Mouse (Mus musculus) lung, embryonic 14.5 days (tissue): ENCODE results near the gene Aldh1l1. TPM values are rescaled to one million over a fixed set of nuclear protein-coding genes. Genes with fewer than 3 reads are reported as not detected.

Experiments used
- ATAC-seq: fragments of 200-750 bp; cut with Nextera tagmentation; 2 replicates; pipeline ENCODE4 v1.8.0; 2017; ENCODE audit warnings: mild to moderate bottlenecking, moderate TSS enrichment, moderate library complexity; ENCODE audit not compliant: insufficient read depth
- DNase-seq: peaks from one replicate; pipeline ENCODE4 v3.0.0-alpha.2; 2015
- H3K27ac ChIP-seq: fragments of 300-500 bp; sonication (generic); 2 replicates; pipeline ENCODE4 v1.5.1; 2014; ENCODE audit warnings: low read depth, mild to moderate bottlenecking, moderate library complexity
- H3K27me3 ChIP-seq: fragments of 300-500 bp; sonication (generic); 2 replicates; pipeline ENCODE4 v1.6.1; 2014; ENCODE audit warnings: low read length, control low read depth; ENCODE audit not compliant: insufficient read depth
- H3K36me3 ChIP-seq: fragments of 300-500 bp; sonication (generic); 2 replicates; pipeline ENCODE4 v1.6.1; 2014; ENCODE audit warnings: control low read depth; ENCODE audit not compliant: insufficient read depth
- H3K4me1 ChIP-seq: fragments of 300-500 bp; sonication (generic); 2 replicates; pipeline ENCODE4 v1.6.1; 2014; ENCODE audit warnings: antibody characterized with exemption, control low read depth; ENCODE audit not compliant: insufficient read depth
- H3K4me2 ChIP-seq: fragments of 300-500 bp; sonication (generic); 2 replicates; pipeline ENCODE4 v1.6.1; 2014; ENCODE audit warnings: mild to moderate bottlenecking
- H3K4me3 ChIP-seq: fragments of 300-500 bp; sonication (generic); 2 replicates; pipeline ENCODE4 v1.5.1; 2014; ENCODE audit warnings: low read depth, low read length
- H3K9ac ChIP-seq: fragments of 300-500 bp; sonication (generic); 2 replicates; pipeline ENCODE4 v1.6.1; 2014
- H3K9me3 ChIP-seq: fragments of 300-500 bp; sonication (generic); 2 replicates; pipeline ENCODE4 v1.6.1; 2016; ENCODE audit warnings: low read depth, low read length, control low read depth
- CTCF ChIP-seq: IDR thresholded peaks from 2 replicates; pipeline ENCODE4 v1.5.1; 2016; ENCODE audit warnings: antibody characterized with exemption, low read depth
- WGBS: fragments of 180-500 bp; shearing (Covaris S2); extraction: QIAGEN DNeasy Blood & Tissue Kit; methylation state at CpG from one replicate; pipeline ENCODE4 v1.1.7; 2014; 5-methylcytosine and 5-hydroxymethylcytosine counted together
- polyA plus RNA-seq: library from polyadenylated mRNA; unstranded; fragments of >200 nt; fragmentation: Nextera tagmentation; extraction: Ambion mirVana; gene quantifications from 2 replicates; pipeline ENCODE4 v1.2.1, GENCODE M21; 2014

Gene Aldh1l1
- polyA plus RNA-seq, 1 experiment from 2014 or later = 0.74 TPM

DNA sequence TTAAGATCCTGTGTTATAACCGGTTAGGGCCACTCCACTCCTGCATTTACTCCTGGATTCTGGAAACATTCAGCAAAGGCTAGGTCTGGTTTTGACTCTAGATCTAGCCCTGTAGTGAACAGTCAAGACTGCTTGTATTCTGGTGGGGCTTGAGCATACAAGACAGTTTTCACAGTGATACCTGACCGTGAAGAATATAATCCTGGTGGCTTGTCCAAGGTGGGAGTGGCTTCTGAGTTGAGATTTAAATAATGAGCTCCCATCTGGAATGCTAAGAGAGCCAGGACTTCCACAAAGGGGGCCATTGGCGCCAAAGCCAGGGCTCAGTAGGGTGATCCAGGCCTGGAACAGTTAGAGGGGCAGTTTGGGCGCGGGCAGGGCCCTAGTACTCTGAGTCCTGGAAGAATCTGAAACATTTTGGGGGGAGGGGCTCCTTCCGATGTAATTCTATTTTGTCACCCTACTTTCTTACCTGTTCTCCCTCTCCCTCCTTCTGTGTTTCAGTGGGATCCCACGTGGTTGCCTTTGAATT is 22.3 kb upstream of the Aldh1l1 start:
- ATAC-seq (peak; percentile 4; the same call in 1 of the 2 replicates), DNase-seq (peak; percentile 29)
- Histone ChIP-seq H3K27me3 (peaks cover 18% of the 10 kb centered on the region), H3K4me2 (peak overlapping the region; percentile 100), H3K4me3 (peak overlapping the region; percentile 67), H3K9ac (peak overlapping the region; percentile 33; the same call in 1 of the 2 replicates), H3K4me1 (peaks cover 6% of the 10 kb centered on the region; the same call in 1 of the 2 replicates), H3K27ac (peak overlapping the region; percentile 31; the same call in 1 of the 2 replicates), H3K9me3 (no peaks in the 10 kb centered on the region), H3K36me3 (peaks cover 5% of the 10 kb centered on the region; the same call in 1 of the 2 replicates)
- WGBS = 31% methylated on average over 7 of the region's 7 CpGs
- no peak for TF ChIP-seq CTCF

DNA sequence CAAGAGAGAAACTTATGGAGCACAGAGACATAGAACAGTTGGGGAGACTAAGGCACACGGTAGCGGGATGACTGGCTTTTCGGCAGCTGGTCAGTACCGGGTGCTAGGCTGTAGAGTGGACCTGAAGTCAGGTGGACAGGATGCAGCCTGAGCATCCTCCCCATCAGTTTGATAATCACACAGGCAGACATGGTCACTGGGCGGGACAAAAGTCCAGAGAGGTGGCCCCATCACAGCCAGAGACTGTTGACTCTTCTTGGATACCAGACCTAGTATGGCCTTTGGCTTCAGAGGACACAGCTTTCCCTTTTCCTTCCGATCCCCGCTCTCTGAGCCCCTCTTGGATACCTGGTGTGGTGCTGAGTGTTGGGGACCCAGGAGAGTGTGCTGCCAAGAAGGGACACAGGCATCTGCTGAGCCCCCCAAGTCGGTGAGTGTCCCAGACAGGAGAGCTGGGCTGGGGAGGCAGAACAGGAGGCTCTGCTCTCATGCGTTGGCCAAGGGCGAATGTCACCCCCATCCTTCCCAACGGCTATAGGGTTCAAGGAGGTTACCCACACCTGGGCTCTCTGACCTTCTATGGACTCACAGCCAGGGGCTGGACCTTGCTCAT is 21.1 kb upstream of the Aldh1l1 start:
- 91% methylated on average over 11 of the region's 11 CpGs for WGBS
- no peak for TF ChIP-seq CTCF
- peaks cover 18% of the 10 kb centered on the region for H3K27me3 ChIP-seq
- H3K4me1 ChIP-seq = peaks cover 6% of the 10 kb centered on the region; the same call in 1 of the 2 replicates
- DNase-seq (no peak), ATAC-seq (no peak)
- no peak overlapping the region for H3K4me3 ChIP-seq
- H3K36me3 ChIP-seq = peaks cover 5% of the 10 kb centered on the region; the same call in 1 of the 2 replicates
- H3K4me2 ChIP-seq = no peak overlapping the region
- H3K9me3 ChIP-seq = no peaks in the 10 kb centered on the region
- H3K9ac ChIP-seq = no peak overlapping the region
- no peak overlapping the region for H3K27ac ChIP-seq

DNA sequence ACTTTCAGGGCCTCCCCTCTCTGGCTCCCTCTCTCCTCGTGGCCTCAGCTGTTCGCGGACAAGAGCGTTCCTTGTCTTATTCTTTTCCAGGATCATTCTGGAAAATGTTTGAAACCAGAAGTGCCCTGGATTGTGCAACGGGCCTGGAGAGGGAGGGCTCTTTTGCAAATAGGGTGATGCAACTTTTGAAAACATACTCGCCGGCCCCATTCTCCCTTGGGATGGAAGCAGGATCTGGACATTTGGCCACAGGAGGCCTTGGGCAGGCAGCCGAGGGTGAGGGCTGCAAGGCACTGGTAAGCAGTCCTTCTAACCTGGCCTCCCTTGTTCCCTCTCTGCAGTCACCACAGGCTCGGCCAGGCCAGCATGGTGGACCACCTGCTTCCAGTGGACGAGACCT is 20.1 kb upstream of the Aldh1l1 start:
- Histone ChIP-seq H3K4me1 (peaks cover 10% of the 10 kb centered on the region; the same call in 1 of the 2 replicates), H3K27ac (no peak overlapping the region), H3K4me3 (no peak overlapping the region), H3K9me3 (no peaks in the 10 kb centered on the region), H3K27me3 (peaks cover 13% of the 10 kb centered on the region), H3K36me3 (peaks cover 5% of the 10 kb centered on the region; the same call in 1 of the 2 replicates), H3K4me2 (no peak overlapping the region), H3K9ac (no peak overlapping the region)
- no peak for TF ChIP-seq CTCF
- 74% methylated on average over 10 of the region's 10 CpGs for WGBS
- DNase-seq (peak; percentile 21), ATAC-seq (no peak)

DNA sequence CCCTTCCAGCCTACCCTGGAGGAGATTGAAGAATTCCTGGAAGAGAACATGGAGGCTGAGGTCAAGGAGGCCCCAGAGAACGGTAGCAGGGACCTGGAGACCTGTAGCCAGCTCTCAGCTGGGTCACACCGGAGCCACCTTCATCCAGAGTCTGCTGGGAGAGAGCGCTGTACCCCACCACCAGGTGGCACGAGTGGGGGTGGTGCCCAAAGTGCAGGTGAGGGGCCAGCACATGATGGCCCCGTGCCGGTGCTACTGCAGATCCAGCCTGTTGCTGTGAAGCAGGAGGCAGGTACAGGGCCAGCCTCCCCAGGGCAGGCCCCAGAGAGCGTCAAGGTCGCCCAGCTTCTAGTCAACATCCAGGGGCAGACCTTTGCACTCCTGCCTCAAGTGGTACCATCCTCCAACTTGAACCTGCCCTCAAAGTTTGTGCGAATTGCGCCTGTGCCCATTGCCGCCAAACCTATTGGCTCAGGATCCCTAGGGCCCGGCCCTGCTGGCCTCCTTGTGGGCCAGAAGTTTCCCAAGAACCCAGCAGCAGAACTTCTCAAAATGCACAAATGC is 19.3 kb upstream of the Aldh1l1 start:
- peaks cover 4% of the 10 kb centered on the region; the same call in 1 of the 2 replicates for H3K27me3 ChIP-seq
- no peak overlapping the region for H3K27ac ChIP-seq
- no peaks in the 10 kb centered on the region for H3K9me3 ChIP-seq
- TF ChIP-seq CTCF = peak; percentile 19; the same call in 1 of the 2 replicates
- DNase-seq = no peak
- H3K4me2 ChIP-seq = no peak overlapping the region
- WGBS = 87% methylated on average over 12 of the region's 12 CpGs
- no peak overlapping the region for H3K9ac ChIP-seq
- ATAC-seq = no peak
- H3K4me1 ChIP-seq = peaks cover 10% of the 10 kb centered on the region; the same call in 1 of the 2 replicates
- H3K36me3 ChIP-seq = peaks cover 5% of the 10 kb centered on the region; the same call in 1 of the 2 replicates
- no peak overlapping the region for H3K4me3 ChIP-seq

DNA sequence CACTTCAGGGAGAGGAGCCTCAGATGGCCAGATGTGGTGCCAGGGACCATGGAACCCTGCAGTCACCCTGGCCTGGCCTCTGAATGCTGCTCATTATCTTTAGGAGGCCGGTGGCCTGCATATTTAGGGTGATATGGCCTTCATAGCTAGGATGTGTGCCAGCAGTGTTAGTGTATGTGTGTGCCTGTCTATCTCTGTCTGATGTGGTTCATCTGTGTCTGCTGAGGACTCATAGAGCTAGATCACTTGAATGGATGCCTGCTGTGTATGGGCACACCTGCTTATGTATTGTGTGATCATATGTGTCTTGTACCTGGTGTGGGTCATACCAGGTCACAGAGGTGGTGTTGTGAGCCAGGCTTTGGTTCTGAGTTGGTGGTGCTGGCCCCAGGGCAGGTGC is 18.0 kb upstream of the Aldh1l1 start:
- DNase-seq (no peak), ATAC-seq (no peak)
- no peak overlapping the region for H3K4me2 ChIP-seq
- no peak overlapping the region for H3K4me3 ChIP-seq
- H3K4me1 ChIP-seq = peaks cover 10% of the 10 kb centered on the region; the same call in 1 of the 2 replicates
- H3K27ac ChIP-seq = no peak overlapping the region
- no peaks in the 10 kb centered on the region for H3K9me3 ChIP-seq
- peaks cover 5% of the 10 kb centered on the region; the same call in 1 of the 2 replicates for H3K36me3 ChIP-seq
- no peak overlapping the region for H3K9ac ChIP-seq
- TF ChIP-seq CTCF = no peak
- no peaks in the 10 kb centered on the region for H3K27me3 ChIP-seq
- WGBS = 75% methylated on average over 1 of the region's 1 CpGs

DNA sequence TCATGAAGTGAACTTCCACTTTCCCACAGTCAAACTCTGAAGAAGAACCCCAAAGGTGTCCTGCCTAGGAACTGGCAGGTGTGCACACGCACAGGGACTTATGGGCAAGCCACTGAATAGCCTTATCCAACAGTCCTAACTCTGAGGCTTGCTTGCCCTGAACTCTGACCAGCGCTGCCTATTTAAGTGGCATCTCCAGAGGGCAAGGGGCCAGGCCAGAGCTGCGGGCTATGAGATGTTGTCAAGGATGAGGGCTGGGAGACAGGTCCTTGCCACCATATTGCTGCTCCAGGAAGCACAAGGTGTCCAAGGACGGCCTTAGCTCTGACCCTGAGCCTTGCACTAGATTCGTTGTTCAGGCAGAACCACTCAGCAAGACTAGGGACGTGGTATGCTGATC is 17.2 kb upstream of the Aldh1l1 start:
- no peak overlapping the region for H3K4me3 ChIP-seq
- H3K4me1 ChIP-seq = peaks cover 5% of the 10 kb centered on the region; the same call in 1 of the 2 replicates
- ATAC-seq (no peak), DNase-seq (no peak)
- no peaks in the 10 kb centered on the region for H3K27me3 ChIP-seq
- no peak overlapping the region for H3K4me2 ChIP-seq
- TF ChIP-seq CTCF = no peak
- 85% methylated on average over 6 of the region's 6 CpGs for WGBS
- no peak overlapping the region for H3K27ac ChIP-seq
- H3K9ac ChIP-seq = no peak overlapping the region
- H3K36me3 ChIP-seq = peaks cover 5% of the 10 kb centered on the region; the same call in 1 of the 2 replicates
- no peaks in the 10 kb centered on the region for H3K9me3 ChIP-seq

DNA sequence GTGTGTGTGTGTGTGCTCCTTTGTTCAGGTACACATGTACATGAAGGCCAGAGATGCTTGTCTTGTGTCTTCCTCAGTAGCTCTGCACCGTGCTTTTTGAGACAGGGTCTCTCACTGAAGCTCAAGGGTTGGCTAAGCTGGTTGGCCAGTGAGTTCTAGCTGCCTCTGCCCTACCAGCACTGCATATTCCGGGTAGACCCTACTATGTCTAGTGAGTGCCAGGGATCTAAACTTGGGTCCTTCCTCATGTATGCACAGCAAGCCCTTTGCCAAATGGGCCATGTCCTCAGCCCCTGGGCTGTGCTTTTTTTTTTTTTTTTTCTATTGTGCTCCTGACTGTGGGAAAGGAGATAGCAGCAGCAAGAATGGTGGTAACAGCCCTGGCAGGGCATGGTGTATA is 16.0 kb upstream of the Aldh1l1 start:
- ATAC-seq (no peak), DNase-seq (no peak)
- Histone ChIP-seq H3K9me3 (no peaks in the 10 kb centered on the region), H3K27ac (no peak overlapping the region), H3K27me3 (no peaks in the 10 kb centered on the region), H3K4me2 (no peak overlapping the region), H3K4me1 (peaks cover 4% of the 10 kb centered on the region; the same call in 1 of the 2 replicates), H3K4me3 (no peak overlapping the region), H3K9ac (no peak overlapping the region), H3K36me3 (peaks cover 5% of the 10 kb centered on the region; the same call in 1 of the 2 replicates)
- WGBS = 75% methylated on average over 2 of the region's 2 CpGs
- no peak for TF ChIP-seq CTCF
